Mouse (Mus musculus): ENCODE data around the gene Zfp865. TPM values are rescaled to one million over a fixed set of nuclear protein-coding genes. Genes with fewer than 3 reads are reported as not detected.
A peak's percentile ranks its signal among the peaks of the same experiment; 100 is the strongest.
"Not testable (repeated sequence)": the region's sequence is repeated elsewhere in the genome, so short reads cannot be mapped to it uniquely, and the experiment has no call there.

Zfp865 gene
- total RNA-seq, 2 experiments from 2014 or later: 40.1 to 41.8 TPM

DNA sequence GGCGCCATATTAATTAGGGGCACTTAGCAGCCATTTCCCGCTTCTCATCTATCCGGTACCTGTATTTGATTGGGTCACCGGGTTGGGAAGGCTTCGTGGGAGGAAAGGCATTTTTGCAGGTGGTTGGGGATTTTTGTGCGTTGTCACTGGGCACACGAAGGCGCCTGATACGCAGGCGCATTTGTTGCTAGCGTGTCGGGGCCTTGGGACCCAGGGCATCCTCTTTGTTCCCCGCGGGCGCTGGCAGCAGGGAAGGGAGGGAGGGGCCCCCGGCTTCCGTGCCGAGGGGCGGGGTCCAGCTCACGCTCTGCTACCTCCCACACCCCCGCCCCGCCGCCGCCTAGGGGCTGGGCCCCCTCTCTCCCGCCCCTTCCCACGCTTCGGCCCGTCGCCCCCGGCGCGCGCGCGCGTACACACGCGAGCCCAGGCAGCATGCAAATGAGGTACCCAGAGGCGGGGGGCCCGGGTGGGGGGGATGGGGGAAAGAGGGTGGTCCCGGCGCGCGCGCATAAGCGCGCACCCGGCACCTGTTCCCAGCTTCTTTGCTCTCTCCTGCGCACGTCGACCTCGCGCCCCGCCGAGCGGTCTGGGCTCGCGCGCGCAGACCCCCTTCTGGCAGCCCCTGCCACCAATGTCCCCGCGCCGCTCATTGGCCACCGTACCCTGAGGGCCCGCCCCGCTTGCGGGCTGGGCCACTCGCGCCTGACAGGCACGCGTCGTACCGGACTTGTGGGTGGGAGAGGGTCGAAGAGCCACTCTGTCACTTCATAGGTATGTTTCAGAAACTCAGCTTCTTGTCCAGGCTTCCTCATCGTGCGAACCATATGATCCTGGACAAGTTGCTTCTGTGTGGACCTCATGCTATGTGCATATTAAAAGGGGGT is 4.8 kb upstream of the Zfp865 start, which contains the start of gene Gm44973:
Gene Gm44973 (plus strand): TSS at position 379 of the 884 bp plus-strand sequence.
- peak; percentile 84 to 91 for DNase-seq (ENCODE audit: low spot score in 2 of 2)

DNA sequence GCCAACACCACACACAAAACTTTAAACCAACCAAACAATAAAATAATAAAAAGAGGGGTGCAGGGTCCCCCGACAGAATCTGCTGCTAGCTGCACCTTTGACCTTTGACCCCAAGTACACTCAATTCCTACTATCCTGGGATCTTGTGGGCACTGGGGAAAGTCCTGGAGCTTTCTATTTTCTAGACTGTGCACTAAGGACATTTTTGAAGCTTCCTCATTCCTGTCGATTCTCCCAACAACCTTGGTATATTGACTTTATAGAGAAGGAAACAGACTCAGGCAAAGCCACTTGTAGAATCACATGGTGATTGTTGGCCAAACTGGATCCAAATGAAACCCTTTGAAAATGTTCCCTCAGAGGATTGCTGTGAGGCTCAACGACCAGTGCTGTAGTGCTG is 4.1 kb upstream of the Zfp865 start:
- DNase-seq (ENCODE audit: low spot score in 2 of 2): no peak

DNA sequence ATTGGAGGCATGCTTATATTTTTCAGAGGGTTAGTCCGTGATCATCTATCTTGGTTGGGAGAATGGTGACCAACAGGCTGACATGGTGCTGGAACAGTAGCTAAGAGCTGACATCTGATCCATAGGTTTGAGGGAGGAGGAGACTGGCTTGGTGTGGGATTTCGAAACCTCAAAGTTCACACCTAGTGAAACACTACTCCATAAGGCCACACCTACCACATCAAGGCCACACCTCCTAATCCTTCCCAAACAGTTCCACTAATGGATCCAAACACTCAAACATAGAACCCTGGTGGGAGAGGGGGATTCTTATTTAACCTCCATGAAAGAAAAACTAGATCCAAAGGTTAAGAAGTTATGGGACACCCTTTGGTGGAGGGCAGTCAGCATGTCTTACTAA is 3.3 kb upstream of the Zfp865 start:
- DNase-seq (ENCODE audit: low spot score in 2 of 2): no peak

DNA sequence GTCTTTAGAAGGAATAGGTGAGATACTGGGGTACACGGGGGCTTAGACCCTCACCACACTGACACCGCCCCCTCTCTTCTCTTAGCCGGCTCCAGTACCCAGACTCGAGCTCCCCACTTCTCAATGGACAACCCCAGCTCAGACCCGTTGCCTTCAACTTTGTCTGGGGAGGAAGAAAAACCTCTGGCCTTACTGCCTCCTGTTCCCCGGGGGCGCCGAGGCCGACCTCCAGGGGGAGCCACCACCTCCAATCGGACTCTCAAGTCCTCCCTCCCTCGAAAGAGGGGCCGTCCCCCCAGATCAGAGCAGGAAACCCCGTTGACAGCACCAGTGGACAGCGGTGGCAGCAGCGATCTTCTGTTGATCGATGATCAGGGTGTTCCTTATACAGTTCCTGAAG is 2.8 kb upstream of the Zfp865 start:
- DNase-seq (ENCODE audit: low spot score in 2 of 2): no peak

DNA sequence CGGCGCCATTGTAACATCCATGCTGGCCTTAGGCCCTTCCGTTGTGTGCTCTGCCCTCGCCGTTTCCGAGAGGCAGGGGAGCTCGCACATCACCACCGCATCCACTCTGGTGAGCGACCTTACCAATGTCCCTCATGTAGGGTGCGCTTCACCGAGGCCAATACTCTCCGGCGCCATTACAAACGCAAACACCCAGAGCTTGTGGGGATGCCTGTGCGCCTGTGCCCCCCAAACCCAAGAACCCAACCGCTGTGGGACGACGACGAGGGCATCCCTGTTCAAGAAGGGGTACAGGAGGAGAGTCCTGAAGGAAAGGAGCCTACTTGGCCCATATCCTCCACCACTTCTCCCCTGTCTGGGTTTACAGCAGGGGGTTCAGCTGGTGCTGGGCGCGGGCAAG is 2.2 kb upstream of the Zfp865 start:
- DNase-seq (ENCODE audit: low spot score in 2 of 2): no peak

- DNase-seq (ENCODE audit: low spot score in 2 of 2): not testable (repeated sequence)
Observed at GRCm38 (mm10) chr7:5019576-5019975, 600 bp upstream of the Zfp865 start.

GRCm38 (mm10) chr7:5020685-5021084 is 509 bp downstream of the Zfp865 start:
- no peak for DNase-seq (ENCODE audit: low spot score in 2 of 2)

DNA sequence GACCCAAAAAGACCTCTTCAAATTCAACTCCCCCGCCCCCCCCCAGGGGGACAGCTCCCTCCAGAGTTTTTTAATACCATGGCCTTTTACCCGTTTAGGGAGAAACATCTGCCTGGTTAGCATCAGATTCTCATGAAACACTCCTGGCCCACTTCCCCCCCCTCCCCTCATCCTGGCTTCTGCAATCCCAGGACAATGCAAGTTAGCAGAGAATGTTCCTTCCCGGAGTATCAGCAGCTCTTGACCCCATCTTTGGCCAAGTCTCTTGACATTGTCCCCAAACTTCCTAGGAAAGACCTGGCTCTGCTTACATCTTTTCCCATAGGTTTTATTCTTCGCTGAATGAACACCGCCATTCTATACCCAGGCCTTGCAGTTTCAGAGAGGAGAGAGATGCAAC is 1.0 kb downstream of the Zfp865 start:
- no peak for DNase-seq (ENCODE audit: low spot score in 2 of 2)

GRCm38 (mm10) chr7:5029543-5029942 is 9.4 kb downstream of the Zfp865 start:
- DNase-seq (ENCODE audit: low spot score in 2 of 2): no peak

- DNase-seq (ENCODE audit: low spot score in 2 of 2): no peak
Observed at GRCm38 (mm10) chr7:5029946-5030345, 9.8 kb downstream of the Zfp865 start.

- DNase-seq (ENCODE audit: low spot score in 2 of 2): no peak
Observed at GRCm38 (mm10) chr7:5030554-5031275, 10.5 kb downstream of the Zfp865 start.

DNA sequence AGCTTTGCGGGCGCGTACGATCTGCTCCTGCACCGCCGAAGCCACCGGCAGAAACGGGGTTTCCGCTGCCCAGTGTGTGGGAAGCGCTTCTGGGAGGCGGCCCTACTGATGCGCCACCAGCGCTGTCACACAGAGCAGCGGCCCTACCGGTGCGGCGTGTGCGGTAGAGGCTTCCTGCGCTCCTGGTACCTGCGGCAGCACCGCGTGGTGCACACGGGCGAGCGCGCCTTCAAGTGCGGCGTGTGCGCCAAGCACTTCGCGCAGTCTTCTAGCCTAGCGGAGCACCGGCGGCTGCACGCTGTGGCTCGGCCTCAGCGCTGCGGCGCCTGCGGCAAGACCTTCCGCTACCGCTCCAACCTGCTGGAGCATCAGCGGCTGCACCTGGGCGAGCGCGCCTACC is 11.3 kb downstream of the Zfp865 start:
- no peak for DNase-seq (ENCODE audit: low spot score in 2 of 2)

DNA sequence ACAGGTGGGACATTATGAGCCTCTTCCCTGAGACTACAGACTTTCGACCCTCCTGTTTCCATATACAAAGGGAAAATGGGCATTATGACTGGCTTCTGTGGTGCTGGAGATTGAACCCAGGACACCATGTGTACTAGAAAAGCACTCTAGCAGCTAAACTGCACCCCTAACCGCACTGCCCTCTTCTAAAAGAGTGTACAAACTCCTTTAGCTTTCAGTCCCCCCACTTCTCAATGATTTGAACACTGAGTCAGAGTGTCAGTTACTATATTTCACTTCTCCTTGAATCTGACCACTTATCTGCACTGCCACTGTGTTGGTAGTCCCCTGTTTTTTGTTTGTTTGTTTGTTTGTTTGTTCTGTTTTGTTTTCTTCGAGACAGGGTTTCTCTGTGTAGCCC is 13.6 kb downstream of the Zfp865 start, which contains the start of gene 4632433K11Rik:
Gene 4632433K11Rik (plus strand): TSS at position 301 of the 400 bp plus-strand sequence.
- no peak for DNase-seq (ENCODE audit: low spot score in 2 of 2)

DNA sequence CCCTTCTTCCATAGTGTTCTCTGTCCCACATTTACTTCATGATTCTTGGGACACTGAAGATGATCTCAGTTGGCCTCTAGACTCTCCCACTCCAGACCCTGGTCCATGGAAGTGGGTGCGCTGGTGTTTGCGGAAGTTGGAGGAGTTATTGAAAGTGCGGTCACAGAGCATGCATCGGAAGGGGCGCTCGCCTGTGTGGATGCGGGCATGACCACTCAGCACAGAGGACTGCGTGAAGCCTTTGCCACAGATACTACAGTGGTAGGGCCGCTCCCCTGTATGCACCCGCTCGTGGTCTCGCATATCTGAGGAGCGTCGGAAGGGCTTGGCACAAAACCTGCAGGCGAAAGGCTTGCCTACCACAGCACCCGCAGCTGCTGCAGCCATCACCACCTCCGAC is 15.5 kb downstream of the Zfp865 start:
- no peak for DNase-seq (ENCODE audit: low spot score in 2 of 2)

DNA sequence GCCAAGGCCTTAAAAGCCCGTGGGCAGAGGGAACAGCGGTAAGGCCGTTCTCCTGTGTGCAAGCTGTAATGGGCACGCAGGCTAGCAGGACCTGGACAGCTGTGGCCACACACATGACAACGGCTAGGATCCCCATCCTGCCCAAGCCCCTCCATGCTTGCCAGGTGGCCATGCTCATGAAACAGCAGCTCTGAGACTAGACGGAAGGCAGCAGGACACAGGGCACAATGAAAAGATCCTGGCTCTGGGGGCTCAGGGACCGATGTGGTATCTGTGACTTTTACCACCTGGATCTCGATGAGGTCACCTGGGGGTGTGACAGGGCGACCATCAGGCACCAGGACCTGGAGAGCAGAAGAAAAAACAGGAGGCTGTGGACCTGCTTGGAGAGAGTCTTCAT is 16.0 kb downstream of the Zfp865 start:
- no peak for DNase-seq (ENCODE audit: low spot score in 2 of 2)

DNA sequence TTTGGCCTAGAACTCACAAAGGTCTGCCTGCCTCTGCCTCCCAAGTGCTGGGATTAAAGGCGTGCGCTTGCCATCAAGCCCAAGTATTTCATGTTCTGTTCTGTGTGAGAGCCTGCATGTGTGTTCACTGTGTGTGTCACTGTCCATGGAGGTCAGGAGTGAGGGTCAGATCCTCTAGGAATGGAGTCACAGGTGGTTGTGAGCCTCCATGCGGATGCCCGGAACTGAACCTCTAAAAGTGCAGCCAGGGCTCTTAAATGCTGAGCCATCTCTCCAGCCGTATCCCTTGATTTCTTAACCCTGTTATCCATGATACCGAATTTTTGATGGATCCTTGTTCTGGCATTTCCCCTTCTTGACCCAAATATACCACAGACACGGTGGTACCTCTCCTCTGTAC is 16.9 kb downstream of the Zfp865 start:
- DNase-seq (ENCODE audit: low spot score in 2 of 2): no peak

DNA sequence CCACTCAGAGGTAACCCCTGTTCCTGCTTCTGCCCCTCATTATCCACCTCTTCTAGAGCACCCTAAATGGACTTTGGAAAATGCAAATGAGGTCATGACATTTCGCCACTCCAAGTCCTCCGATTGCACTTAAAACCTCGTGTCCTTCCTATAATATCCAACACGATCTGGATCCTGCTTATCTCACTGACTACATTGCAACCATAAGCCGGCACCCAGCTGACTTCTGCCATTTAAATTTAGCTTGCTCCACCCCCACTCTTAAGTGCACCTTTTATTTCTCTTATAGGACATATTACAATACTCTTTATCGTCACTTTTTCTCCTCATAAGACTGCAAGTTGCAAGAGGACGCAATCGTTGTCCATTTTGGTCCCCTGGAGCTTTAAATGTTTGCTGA is 17.3 kb downstream of the Zfp865 start:
- DNase-seq (ENCODE audit: low spot score in 2 of 2): no peak

GRCm38 (mm10) chr7:5038109-5038732 is 18.0 kb downstream of the Zfp865 start, which contains the start of gene Zfp784:
Gene Zfp784, minus strand, starts transcription at chr7:5038446.
- peak; percentile 89 for DNase-seq (ENCODE audit: low spot score in 2 of 2)

GRCm38 (mm10) chr7:5038940-5039339 is 18.8 kb downstream of the Zfp865 start:
- DNase-seq (ENCODE audit: low spot score in 2 of 2): no peak

DNA sequence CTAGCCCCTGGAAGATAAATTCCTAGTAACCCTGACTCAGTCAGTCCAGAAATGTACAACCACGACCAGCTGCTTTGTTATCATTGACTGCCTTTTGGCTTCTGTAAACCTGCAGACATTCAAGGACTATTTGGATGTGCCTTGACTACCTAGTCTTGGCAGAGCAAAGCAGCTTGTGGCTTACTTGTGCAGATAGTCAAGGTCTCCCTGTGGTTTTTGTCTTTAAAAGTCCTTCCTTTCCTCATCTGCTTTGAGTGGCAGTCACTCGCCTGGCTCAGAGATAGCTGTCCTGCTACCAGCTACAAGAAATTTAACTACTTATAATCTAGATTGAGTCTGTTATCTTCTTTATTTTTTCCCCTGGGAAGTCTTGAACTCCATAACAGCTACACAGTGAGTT is 24.8 kb downstream of the Zfp865 start:
- no peak for DNase-seq (ENCODE audit: low spot score in 2 of 2)

DNA sequence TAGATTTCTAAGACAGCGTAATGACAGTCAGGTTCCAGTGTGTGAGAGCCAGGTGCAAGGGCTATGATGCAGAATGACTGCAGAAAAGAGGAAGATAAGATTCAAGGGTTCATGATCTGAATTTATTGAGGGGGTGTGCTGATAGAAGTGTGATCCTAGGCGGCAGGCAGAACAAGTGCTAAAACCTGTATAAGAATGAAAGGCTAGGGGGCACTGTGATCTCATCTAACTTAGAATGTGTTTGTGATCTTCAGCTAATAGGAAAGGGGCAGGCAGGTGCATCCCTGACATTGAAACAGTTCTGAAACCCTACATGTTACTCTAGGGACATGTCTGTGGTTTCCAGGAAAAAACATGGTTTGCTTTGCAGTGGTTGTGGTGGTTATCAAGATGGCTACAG is 25.9 kb downstream of the Zfp865 start:
- no peak for DNase-seq (ENCODE audit: low spot score in 2 of 2)

DNA sequence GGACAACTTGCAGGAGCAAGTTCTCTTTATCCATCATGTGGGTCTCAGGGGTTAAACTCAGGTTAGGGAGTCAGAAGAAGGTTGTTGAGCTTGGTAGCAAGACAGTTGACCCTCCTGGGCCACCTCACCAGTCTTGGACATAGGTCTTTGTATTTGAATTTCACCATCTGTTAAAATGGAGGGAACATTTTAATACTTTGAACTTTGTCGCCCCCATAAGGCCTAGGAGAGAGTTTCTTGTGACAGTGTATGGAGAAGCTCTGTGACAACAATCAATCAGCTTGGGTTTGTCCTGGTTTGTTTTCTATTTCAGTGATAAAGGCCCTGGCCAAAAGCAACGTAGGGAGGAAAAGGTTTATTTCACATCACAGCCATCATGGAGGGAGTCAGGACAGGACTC is 27.1 kb downstream of the Zfp865 start:
- no peak for DNase-seq (ENCODE audit: low spot score in 2 of 2)

Data from adrenal gland, postnatal 4 days (tissue).